Mouse (Mus musculus) heart, adult 8-10 months (tissue): ENCODE data around the gene Il33. TPM values are rescaled to one million over a fixed set of nuclear protein-coding genes. Genes with fewer than 3 reads are reported as not detected.
A peak's percentile ranks its signal among the peaks of the same experiment; 100 is the strongest.
"Not testable (repeated sequence)": the region's sequence is repeated elsewhere in the genome, so short reads cannot be mapped to it uniquely, and the experiment has no call there.

ENCODE experiments used
- DNase-seq: peaks from one replicate; pipeline ENCODE4 v3.0.0; 2022; ENCODE audit warnings: low spot score
- total RNA-seq, 4 experiments: library from RNA; stranded (reverse); gene quantifications; 2 replicates each; pipeline ENCODE4 v1.2.4; 2022

Gene Il33
- total RNA-seq, 4 experiments from 2014 or later = 5.7 to 12.2 (median 9.4) TPM

DNA sequence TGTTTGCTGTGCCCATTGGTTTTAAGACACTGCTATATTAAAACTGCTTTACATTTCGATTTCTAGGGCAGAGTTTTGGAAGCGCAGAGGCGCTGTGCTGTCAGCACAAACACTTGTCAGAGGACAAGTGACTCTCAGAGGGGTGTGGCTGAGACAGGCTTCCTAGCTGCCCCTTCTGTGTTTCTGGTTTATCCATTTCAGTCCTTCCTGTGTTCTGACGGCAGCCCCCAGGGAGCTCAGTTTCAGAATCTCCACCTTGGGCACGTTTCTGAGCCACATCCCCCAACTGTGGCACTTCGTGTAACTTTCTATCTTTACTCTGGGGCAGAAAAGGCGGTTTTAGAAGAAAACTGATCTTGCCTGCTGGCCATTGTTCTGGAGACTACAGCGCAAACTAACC, 12.5 kb downstream of the Il33 start:
- no peak for DNase-seq

DNA sequence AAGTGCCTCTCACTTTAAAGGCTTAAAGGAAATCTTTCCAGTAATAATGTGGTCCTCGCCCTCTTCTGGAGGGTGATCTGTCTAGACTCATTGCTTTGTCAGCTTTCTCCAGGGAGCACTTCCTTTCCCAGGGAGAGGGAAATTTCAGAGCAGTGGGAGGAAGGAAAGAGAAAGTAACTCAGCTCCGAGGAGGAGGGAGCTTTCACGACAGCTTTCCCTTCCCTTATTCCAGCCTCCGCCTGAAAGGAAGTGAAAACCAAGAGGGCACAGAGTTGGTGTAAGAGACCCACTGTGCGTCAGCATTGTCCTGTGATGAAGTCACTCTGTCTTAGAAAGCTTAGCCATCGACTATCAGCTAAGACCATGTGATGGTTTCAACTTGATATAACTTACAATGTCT, 15.3 kb downstream of the Il33 start:
- peak; percentile 68 for DNase-seq

GRCm38 (mm10) chr19:29941208-29941607, 16.3 kb downstream of the Il33 start:
- no peak for DNase-seq

DNA sequence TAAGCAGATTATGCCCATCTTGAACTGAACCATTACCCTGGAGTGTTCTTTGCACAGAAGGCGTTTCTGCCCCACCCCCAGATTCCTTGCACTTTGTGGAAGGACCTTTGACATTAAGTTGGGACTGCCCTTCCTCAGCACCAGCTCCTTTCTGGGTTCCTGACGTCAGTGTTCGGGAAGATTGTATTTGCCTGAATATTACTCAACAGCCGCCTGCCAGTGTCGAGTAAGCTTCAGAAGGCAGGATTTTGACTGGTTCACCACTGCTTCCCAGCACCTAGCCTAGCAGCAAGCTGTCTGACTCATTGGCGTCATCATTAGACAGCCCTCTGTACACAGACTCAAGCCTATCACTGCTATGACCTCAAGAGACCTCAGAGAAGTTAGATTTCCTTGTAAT, 17.4 kb downstream of the Il33 start:
- no peak for DNase-seq

- DNase-seq = no peak
Observed at GRCm38 (mm10) chr19:29944426-29944825, 19.5 kb downstream of the Il33 start.

DNA sequence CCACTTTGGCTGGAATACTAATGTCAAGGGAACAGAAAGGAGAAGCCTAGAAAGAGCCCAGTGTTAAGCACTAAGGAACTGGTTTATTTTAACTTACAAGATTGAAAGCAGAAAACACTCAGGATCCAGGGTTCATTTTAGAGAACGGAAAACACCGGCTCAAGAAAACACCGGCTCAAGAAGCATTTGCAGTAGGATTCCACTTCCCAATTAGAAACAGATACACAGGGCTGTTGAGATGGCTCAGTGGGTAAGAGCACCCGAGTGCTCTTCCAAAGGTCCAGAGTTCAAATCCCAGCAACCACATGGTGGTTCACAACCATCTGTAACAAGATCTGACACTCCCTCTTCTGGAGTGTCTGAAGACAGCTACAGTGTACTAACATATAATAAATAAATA, 20.0 kb downstream of the Il33 start:
- not testable (repeated sequence) for DNase-seq

DNA sequence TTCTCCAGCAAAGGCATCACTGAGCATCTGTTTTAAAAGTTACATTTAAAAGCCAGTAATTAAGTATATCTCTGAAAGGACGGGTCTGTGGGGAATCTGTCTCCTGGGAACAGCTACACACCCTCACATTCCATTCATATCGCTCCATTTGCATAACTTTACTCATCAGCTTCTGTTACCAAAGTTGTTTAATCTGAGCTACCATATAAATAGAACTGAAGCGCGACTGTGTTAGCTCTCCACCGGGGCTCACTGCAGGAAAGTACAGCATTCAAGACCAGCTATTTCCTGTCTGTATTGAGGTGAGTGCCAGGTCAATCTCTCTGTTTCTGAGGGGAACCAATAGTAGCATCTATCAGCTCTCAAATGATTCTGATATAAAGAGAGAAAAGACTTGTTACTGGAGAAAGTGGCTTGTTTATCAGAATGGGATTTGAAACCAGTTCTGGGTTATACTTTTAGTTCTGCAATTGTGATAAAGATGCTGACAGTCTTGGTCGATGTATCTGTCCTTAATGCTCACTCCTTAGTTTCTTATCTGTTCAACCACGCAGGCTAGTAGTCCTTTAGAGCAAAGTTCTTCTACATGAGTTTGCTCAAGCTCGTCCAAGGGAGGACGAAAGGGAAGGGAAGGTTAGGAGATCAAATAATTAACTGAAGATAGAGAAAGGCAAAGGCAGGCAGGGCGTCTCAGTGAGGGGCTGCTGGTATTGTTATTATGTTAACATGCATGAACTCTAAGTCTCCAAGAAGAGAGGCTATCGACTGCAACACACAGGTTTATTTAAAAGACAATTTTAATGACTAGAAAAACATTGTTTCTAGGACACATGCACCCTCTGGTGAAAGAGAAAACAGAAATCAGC, 20.9 kb downstream of the Il33 start:
- no peak for DNase-seq

DNA sequence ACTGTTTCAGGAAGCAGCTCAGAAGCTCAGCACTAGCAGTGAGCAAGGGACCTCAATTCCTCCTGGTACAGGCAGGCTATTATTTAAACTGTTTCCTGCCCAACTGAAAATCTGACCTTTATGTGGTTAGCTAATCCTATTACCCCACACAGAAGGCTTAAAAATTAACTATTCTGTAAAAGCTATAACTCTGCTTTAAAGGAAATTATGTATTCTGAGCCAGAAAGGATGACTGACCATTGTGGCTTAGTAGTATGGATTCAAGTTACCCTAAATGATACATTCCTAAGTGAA, 21.5 kb downstream of the Il33 start:
- DNase-seq = no peak

DNA sequence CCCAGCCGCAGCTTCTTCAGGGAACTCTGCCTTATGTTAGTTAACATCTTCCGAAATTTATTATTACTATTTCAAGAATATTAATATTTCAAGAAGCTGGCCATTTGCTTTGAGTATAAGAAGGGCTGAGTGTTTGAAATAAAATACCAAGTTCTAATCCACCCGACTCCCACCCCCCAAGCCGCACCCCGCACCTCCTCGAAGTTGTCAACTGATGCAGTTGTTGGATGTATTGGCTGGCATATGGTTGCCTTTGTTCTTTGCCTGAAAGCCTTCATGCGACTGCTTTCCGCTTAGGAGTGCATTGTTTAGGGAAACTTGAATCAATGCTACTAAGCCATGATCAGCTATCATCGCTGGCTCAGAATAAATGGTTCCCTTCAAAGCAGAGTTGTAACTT, 22.1 kb downstream of the Il33 start:
- DNase-seq = no peak

DNA sequence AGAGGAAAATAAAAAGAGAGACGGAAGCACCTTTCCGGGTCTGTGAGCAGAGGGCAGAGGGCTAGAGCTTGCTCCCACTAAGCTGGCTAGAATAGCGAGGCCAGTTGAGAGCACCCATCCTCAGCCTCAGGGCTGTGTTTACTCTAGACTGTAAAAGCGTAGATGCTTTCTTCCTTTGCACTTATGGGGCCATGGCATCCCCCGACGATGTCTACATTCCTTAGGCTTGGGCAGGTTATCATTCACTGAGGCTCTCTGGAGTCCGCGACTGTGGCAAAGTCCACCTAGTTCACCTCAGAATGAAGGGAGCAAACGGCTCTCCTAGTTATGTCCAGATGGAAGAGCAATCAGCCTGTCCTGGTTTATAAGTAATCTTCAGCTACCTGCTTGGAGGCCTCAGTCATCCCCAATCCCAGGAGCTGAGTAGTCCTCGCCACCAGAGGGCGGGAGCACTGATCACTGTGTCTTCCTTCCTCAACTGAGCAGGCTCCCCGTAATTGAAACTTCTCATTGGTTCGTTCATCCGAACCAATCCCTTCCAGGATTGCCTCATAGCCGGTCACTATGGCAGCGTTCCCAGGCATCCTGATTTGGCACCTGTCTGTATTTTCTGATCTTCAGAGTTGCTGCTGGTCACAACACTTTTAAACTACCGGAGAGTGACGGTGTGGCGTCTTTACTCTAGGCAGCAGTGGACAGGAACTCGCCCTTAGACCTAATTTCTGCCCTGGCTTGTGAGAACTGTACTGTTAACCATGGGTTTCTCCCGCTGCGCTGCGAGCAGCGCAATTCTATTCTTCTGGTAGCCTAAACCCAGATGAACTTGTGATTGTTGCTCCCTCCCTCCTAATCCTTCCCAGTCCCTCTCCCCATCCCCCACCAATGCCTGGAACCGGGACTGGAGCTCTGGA, 23.2 kb downstream of the Il33 start:
- peak; percentile 90 for DNase-seq

GRCm38 (mm10) chr19:29952538-29952937, 27.6 kb downstream of the Il33 start:
- no peak for DNase-seq

DNA sequence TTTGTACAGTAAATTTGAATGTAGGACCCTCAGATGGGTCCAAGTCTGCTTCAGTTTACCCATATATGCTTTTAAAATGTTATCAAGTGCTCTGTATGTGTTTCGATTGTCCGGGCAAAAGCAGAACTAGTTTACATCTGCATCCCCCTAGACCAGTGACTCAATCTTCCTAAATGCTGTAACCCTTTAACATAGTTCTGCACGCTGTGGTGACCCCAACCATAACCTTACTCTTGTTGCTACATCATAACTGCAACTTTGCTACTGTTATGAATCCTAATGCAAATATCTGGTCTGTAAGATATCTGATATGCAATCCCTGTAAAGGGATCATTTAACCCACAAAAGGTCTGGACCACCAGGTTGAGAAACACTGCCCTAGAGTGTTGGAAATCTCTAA, 28.9 kb downstream of the Il33 start:
- DNase-seq = no peak

- no peak for DNase-seq
Observed at GRCm38 (mm10) chr19:29955454-29955853, 30.5 kb downstream of the Il33 start.

GRCm38 (mm10) chr19:29960906-29961305, 36.0 kb downstream of the Il33 start:
- no peak for DNase-seq

- no peak for DNase-seq
Observed at GRCm38 (mm10) chr19:29961842-29962241, 36.9 kb downstream of the Il33 start.

DNA sequence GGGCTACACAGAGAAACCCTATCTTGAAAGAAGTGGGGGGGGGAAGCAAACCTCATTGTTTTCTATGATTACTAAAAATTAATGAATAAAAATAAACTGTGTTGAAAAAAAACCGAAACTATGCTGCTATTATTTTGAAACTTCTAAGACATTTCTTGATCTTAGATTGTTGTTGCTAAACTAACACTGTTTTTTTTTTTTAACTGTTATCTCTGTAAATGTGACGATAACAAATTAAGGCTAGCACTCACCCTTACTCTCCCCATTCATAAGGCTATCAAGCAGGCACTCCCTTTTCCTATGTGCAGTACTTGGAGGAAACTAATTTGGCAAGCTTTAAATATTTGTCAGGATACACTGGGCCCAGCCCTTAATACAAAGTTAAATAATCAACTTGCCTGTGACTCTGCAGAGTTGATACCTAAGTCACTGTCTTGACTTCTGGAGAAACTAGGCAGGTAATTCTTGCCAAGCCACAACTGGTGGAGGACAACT, 38.7 kb downstream of the Il33 start:
- DNase-seq = no peak

GRCm38 (mm10) chr19:29967960-29968359, 43.0 kb downstream of the Il33 start:
- DNase-seq = no peak

GRCm38 (mm10) chr19:29973396-29973795, 48.5 kb downstream of the Il33 start:
- DNase-seq = peak; percentile 66

- DNase-seq = peak; percentile 44
Observed at GRCm38 (mm10) chr19:29978847-29979246, 53.9 kb downstream of the Il33 start.

DNA sequence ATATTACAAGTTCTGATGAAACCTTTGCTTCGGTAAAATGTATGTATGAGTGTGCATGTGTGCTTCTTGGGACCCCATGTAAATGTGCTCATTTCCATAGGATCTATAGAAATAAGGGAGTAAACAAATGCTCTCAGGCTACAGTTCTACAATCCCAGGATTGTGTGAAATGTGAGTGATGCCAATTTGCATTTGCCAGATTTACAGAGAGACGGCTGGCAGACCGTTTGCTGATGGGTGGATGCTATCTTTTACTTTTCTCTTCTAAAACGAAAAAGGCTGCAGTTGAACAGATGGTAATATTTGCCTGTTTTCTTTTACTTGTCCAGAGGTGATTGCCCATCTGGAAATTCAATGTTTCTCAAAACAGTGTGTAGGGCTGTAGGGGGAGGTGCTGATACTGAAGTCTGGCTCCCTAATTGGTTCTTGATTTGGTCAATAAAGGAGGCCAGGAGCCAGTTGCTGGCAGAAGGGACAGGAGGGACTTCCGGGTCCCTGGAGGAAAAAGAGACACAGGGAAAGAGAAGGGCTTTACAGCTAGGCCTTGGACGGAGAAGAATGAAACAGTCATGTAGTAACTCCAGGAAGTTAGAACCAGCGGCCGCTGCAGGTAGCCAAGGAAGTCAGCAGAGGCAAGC, 54.7 kb downstream of the Il33 start:
- no peak for DNase-seq

DNA sequence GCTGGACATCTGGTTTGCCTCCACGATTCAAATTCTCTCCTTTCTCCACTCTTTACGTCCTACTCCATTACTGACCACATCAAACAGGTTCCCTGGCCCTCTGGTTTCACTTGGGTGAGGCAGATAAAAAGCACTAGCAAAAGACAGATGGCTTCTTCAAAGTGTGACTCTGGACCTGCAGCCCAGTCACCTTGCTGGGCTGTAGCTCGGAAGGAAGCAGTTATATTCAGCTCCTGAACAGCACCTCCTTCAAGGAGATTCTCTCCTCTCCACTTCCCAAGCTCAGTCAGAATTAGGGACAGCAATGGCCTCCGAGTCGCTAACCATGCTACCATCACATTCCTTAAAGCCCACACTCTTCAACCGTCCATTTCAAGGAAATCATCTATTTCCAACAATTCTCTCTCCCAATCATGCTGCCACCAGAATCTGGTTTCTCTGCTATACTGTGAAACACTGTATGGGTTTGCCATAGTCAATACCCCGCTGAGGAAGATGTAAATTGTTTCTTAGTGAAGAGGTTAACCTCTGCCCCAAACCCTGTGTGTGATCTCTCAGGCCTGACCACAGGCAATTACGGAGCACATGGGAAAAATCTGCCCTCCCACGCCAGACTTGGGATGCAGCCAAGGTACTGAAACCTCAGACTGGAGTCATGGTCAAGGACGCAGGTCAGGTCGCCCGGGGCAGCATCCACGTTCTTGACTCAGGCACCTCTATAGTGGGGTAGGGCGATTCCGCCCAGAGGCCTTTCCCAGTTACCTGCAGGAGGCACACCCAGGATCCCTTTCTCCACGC, 59.5 kb downstream of the Il33 start:
- DNase-seq = no peak
